Mouse (Mus musculus) embryonic facial prominence, embryonic 14.5 days (tissue): ENCODE measurements at regions not wholly inside any gene's neighbourhood (a gene's known extent, or its start where the extent isn't known, plus 50 kb on each side); places are given as distances from the start of the nearest gene placed in this dataset.

Experiments
- ATAC-seq: fragments of 200-750 bp; cut with Nextera tagmentation; 2 replicates; pipeline ENCODE4 v1.8.0; 2017; ENCODE audit warnings: low read depth, moderate number of reproducible peaks, moderate TSS enrichment
- DNase-seq: peaks from one replicate; pipeline ENCODE4 v3.0.0-alpha.2; 2015; ENCODE audit warnings: low spot score
- H3K27ac ChIP-seq: fragments of 300-500 bp; sonication (generic); replicated peaks from 2 replicates; pipeline ENCODE4 v1.5.1; 2014; ENCODE audit warnings: low read depth, mild to moderate bottlenecking, low read length, moderate library complexity
- H3K27me3 ChIP-seq: fragments of 300-500 bp; sonication (generic); replicated peaks from 2 replicates; pipeline ENCODE4 v1.6.1; 2014; ENCODE audit warnings: low read length; ENCODE audit not compliant: control insufficient read depth, insufficient read depth
- H3K36me3 ChIP-seq: fragments of 300-500 bp; sonication (generic); 2 replicates; pipeline ENCODE4 v1.6.1; 2014; ENCODE audit warnings: low read length, mixed read lengths; ENCODE audit not compliant: control insufficient read depth, insufficient read depth
- H3K4me1 ChIP-seq: fragments of 300-500 bp; sonication (generic); 2 replicates; pipeline ENCODE4 v1.6.1; 2014; ENCODE audit warnings: antibody characterized with exemption, low read length; ENCODE audit not compliant: control insufficient read depth, insufficient read depth
- H3K4me2 ChIP-seq: fragments of 300-500 bp; sonication (generic); 2 replicates; pipeline ENCODE4 v1.6.1; 2014; ENCODE audit warnings: low read depth, mild to moderate bottlenecking, low read length, moderate library complexity, mixed read lengths
- H3K4me3 ChIP-seq: fragments of 300-500 bp; sonication (generic); 2 replicates; pipeline ENCODE4 v1.5.1; 2014; ENCODE audit warnings: low read depth, mild to moderate bottlenecking, low read length
- H3K9ac ChIP-seq: fragments of 300-500 bp; sonication (generic); 2 replicates; pipeline ENCODE4 v1.6.1; 2014; ENCODE audit warnings: low read depth, mild to moderate bottlenecking, low read length, moderate library complexity, mixed read lengths
- H3K9me3 ChIP-seq: fragments of 300-500 bp; sonication (generic); 2 replicates; pipeline ENCODE4 v1.6.1; 2016; ENCODE audit warnings: low read length; ENCODE audit not compliant: control insufficient read depth
- WGBS: fragments of 180-500 bp; shearing (Covaris S2); extraction: QIAGEN DNeasy Blood & Tissue Kit; methylation state at CpG from one replicate; pipeline ENCODE4 v1.1.7; 2014; 5-methylcytosine and 5-hydroxymethylcytosine counted together

- no peaks in the 10 kb centered on the region for H3K27me3 ChIP-seq
- DNase-seq (no peak), ATAC-seq (no peak)
- H3K4me3 ChIP-seq: no peak overlapping the region
- no peaks in the 10 kb centered on the region for H3K36me3 ChIP-seq
- H3K4me1 ChIP-seq: peaks cover 24% of the 10 kb centered on the region
- peak overlapping the region; percentile 19; the same call in 1 of the 2 replicates for H3K27ac ChIP-seq
- no peaks in the 10 kb centered on the region for H3K9me3 ChIP-seq
- 46% methylated on average over 6 of the region's 6 CpGs for WGBS
- no peak overlapping the region for H3K9ac ChIP-seq
- H3K4me2 ChIP-seq: peak overlapping the region; percentile 28
These were observed 333.1 kb upstream of the Atp5g3 start for GRCm38 (mm10) chr2:74244203-74244602.

- no peak overlapping the region for H3K4me3 ChIP-seq
- peak; percentile 94 for DNase-seq
- 19% methylated on average over 9 of the region's 9 CpGs for WGBS
These were observed 332.7 kb upstream of the Atp5g3 start for GRCm38 (mm10) chr2:74243801-74244200.

GRCm38 (mm10) chr2:74239586-74239985, 328.5 kb upstream of the Atp5g3 start:
- Histone ChIP-seq H3K4me2 (no peak overlapping the region), H3K4me1 (peaks cover 22% of the 10 kb centered on the region), H3K4me3 (no peak overlapping the region), H3K9me3 (no peaks in the 10 kb centered on the region), H3K27me3 (no peaks in the 10 kb centered on the region), H3K36me3 (no peaks in the 10 kb centered on the region), H3K9ac (no peak overlapping the region), H3K27ac (no peak overlapping the region)
- DNase-seq (peak; percentile 41), ATAC-seq (0 out of 2 replicates have a peak, but pooled peaks have one; percentile 35)
- 41% methylated on average over 10 of the region's 10 CpGs for WGBS

More at GRCm38 (mm10) chr2:74243801-74244200, 332.7 kb upstream of the Atp5g3 start:
- no peaks in the 10 kb centered on the region for H3K36me3 ChIP-seq
- peak overlapping the region; percentile 28 for H3K4me2 ChIP-seq
- peak overlapping the region; percentile 19; the same call in 1 of the 2 replicates for H3K27ac ChIP-seq
- no peaks in the 10 kb centered on the region for H3K9me3 ChIP-seq
- no peaks in the 10 kb centered on the region for H3K27me3 ChIP-seq
- ATAC-seq: peak; percentile 76
- H3K4me1 ChIP-seq: peaks cover 24% of the 10 kb centered on the region
- no peak overlapping the region for H3K9ac ChIP-seq

- Histone ChIP-seq H3K4me1 (peaks cover 16% of the 10 kb centered on the region; the same call in 1 of the 2 replicates), H3K4me3 (no peak overlapping the region), H3K4me2 (no peak overlapping the region), H3K9me3 (no peaks in the 10 kb centered on the region), H3K9ac (no peak overlapping the region), H3K36me3 (no peaks in the 10 kb centered on the region), H3K27ac (no peak overlapping the region), H3K27me3 (no peaks in the 10 kb centered on the region)
- DNase-seq (no peak), ATAC-seq (no peak)
- WGBS: 58% methylated on average over 3 of the region's 3 CpGs
These were observed 306.3 kb upstream of the Atp5g3 start for GRCm38 (mm10) chr2:74217437-74217836.

GRCm38 (mm10) chr2:74210210-74210609, 299.1 kb upstream of the Atp5g3 start:
- Histone ChIP-seq H3K4me1 (peaks cover 3% of the 10 kb centered on the region; the same call in 1 of the 2 replicates), H3K36me3 (no peaks in the 10 kb centered on the region), H3K27ac (no peak overlapping the region), H3K27me3 (no peaks in the 10 kb centered on the region), H3K4me3 (no peak overlapping the region), H3K9me3 (no peaks in the 10 kb centered on the region), H3K4me2 (no peak overlapping the region), H3K9ac (no peak overlapping the region)
- no peak for DNase-seq
- 58% methylated on average over 9 of the region's 9 CpGs for WGBS
- ATAC-seq: no peak

- no peak for DNase-seq
- Histone ChIP-seq H3K4me2 (no peak overlapping the region), H3K9me3 (no peaks in the 10 kb centered on the region), H3K27me3 (no peaks in the 10 kb centered on the region), H3K4me1 (peaks cover 3% of the 10 kb centered on the region; the same call in 1 of the 2 replicates), H3K27ac (no peak overlapping the region), H3K4me3 (no peak overlapping the region), H3K36me3 (no peaks in the 10 kb centered on the region), H3K9ac (no peak overlapping the region)
- 65% methylated on average over 3 of the region's 3 CpGs for WGBS
- no peak for ATAC-seq
These were observed 298.3 kb upstream of the Atp5g3 start for GRCm38 (mm10) chr2:74209421-74209917.

- DNase-seq (no peak), ATAC-seq (no peak; the same call in 1 of the 2 replicates)
- H3K4me3 ChIP-seq: no peak overlapping the region
- no peaks in the 10 kb centered on the region for H3K9me3 ChIP-seq
- H3K9ac ChIP-seq: no peak overlapping the region
- no peak overlapping the region for H3K4me2 ChIP-seq
- H3K36me3 ChIP-seq: no peaks in the 10 kb centered on the region
- H3K27me3 ChIP-seq: no peaks in the 10 kb centered on the region
- no peak overlapping the region for H3K27ac ChIP-seq
- WGBS: 46% methylated on average over 10 of the region's 10 CpGs
- H3K4me1 ChIP-seq: peaks cover 4% of the 10 kb centered on the region; the same call in 1 of the 2 replicates
These were observed 296.3 kb upstream of the Atp5g3 start for GRCm38 (mm10) chr2:74207440-74207839.

GRCm38 (mm10) chr2:74202776-74203175, 291.6 kb upstream of the Atp5g3 start:
- H3K27ac ChIP-seq: no peak overlapping the region
- no peak overlapping the region for H3K9ac ChIP-seq
- ATAC-seq: no peak
- no peaks in the 10 kb centered on the region for H3K27me3 ChIP-seq
- DNase-seq: peak; percentile 54
- no peak overlapping the region for H3K4me2 ChIP-seq
- peaks cover 11% of the 10 kb centered on the region for H3K4me1 ChIP-seq
- 61% methylated on average over 3 of the region's 3 CpGs for WGBS
- no peak overlapping the region for H3K4me3 ChIP-seq
- no peaks in the 10 kb centered on the region for H3K9me3 ChIP-seq
- H3K36me3 ChIP-seq: no peaks in the 10 kb centered on the region
